Mouse (Mus musculus) C3H10T1/2 (cell line): ENCODE measurements around the gene Adarb2. TPM values are rescaled to one million over a fixed set of nuclear protein-coding genes. Genes with fewer than 3 reads are reported as not detected.

ENCODE experiments used
- polyA plus RNA-seq, 2 experiments: library from polyadenylated mRNA; unstranded; fragments of >200 nt; fragmentation: generic; extraction: Trizol; gene quantifications; one replicate each; pipeline ENCODE4 v1.2.1; 2012; ENCODE audit warnings: missing spikeins in 2 of 2

Gene Adarb2
- not detected for polyA plus RNA-seq

DNA sequence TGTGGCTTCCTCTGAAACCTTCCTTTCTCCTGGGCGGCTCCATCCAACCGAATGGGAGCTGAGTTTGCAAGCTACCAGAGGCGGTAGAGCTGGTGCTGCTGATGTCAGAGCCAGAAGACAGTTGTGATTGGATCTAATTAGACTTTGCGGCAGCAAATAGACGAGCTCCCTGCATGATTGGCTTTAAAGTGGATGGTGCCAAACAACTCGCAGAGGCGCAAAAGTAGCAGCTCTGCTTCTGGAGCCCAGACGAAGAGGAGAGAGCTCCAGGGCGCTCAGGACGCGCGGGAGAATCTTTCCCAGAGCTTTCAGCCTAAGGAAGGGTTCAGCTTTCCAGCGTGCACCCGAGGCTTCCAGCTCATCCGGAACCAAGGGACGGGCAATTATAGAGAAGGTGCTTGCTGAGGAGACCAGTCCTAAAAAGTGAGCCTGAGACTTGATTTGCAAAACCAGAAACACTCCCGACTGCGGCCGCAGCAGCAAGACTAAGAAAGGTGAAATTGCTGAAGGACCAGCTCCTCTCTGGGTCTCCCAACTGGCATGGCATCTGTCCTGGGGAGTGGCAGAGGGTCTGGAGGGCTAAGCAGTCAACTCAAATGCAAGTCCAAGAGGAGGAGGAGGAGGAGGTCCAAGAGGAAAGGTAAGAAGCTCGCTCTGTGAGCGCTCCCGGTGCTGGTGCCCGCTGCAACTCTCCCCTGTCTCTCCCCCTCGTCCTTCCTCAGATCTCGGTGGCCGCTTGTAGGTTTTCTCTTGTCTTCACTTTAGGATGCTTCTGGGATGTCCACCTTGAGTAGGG, at the start of gene Adarb2:
Gene Adarb2 (plus strand): TSS at position 186 of the 796 bp plus-strand sequence.

